Mouse (Mus musculus) bone marrow, adult 2 months (tissue): Measurements from ENCODE around the gene Spatc1l. TPM values are rescaled to one million over a fixed set of nuclear protein-coding genes. Genes with fewer than 3 reads are reported as not detected.

Experiments used
- H3K27ac ChIP-seq: fragments of 200-500 bp; 2 replicates; pipeline ENCODE4 v1.5.1; 2012; ENCODE audit warnings: low read depth, mild to moderate bottlenecking, control low read depth, inconsistent platforms, low read length; ENCODE audit not compliant: control insufficient read depth, poor library complexity, insufficient read depth
- H3K4me1 ChIP-seq: fragments of 200-500 bp; 2 replicates; pipeline ENCODE4 v1.6.1; 2011; ENCODE audit warnings: low read length; ENCODE audit not compliant: control insufficient read depth, insufficient read depth
- H3K4me3 ChIP-seq: fragments of 200-500 bp; replicated peaks from 2 replicates; pipeline ENCODE3; 2011; ENCODE audit warnings: mild to moderate bottlenecking, low read depth, low read length, control low read depth; ENCODE audit not compliant: control insufficient read depth
- CTCF ChIP-seq: fragments of 200-500 bp; IDR thresholded peaks from 2 replicates; pipeline ENCODE4 v1.5.1; 2011; ENCODE audit warnings: low read length, control low read depth; ENCODE audit not compliant: control insufficient read depth, insufficient read depth
- POLR2A ChIP-seq: fragments of 200-500 bp; IDR thresholded peaks from 2 replicates; pipeline ENCODE4 v1.6.1; 2011; ENCODE audit warnings: low read depth, mild to moderate bottlenecking, control low read depth, low read length, borderline replicate concordance; ENCODE audit not compliant: control insufficient read depth
- WGBS: fragments of 180-500 bp; shearing (Covaris S2); methylation state at CpG from one replicate; pipeline ENCODE4 v1.1.7; 2018; 5-methylcytosine and 5-hydroxymethylcytosine counted together
- polyA plus RNA-seq: library from polyadenylated mRNA; stranded (reverse); fragments of >200 nt; gene quantifications from 2 replicates; pipeline ENCODE4 v1.2.4, GENCODE M21; 2011; ENCODE audit warnings: low replicate concordance; ENCODE audit not compliant: missing spikeins, insufficient read depth, insufficient read length

The Spatc1l gene
- polyA plus RNA-seq, 1 experiment = not detected

GRCm38 (mm10) chr10:76575374-76575773 lies 13.3 kb downstream of the Spatc1l start, which contains the start of gene Ftcd:
TSS of gene Ftcd (plus strand) at chr10:76575648.
- WGBS = 89% methylated on average over 3 of the region's 3 CpGs
- Histone ChIP-seq H3K4me3 (no peak within 1 kb of the TSS), H3K27ac (no peak within 1 kb of the TSS), H3K4me1 (no peaks in the 10 kb centered on the region)
- no peak for TF ChIP-seq CTCF
- TF ChIP-seq POLR2A = no peak

- TF ChIP-seq POLR2A (no peak), CTCF (no peak)
- H3K4me1 ChIP-seq = no peaks in the 10 kb centered on the region
- H3K4me3 ChIP-seq = no peak overlapping the region
- 77% methylated on average over 7 of the region's 7 CpGs for WGBS
- no peak overlapping the region for H3K27ac ChIP-seq
These were observed 14.8 kb downstream of the Spatc1l start for GRCm38 (mm10) chr10:76576920-76577319.

DNA sequence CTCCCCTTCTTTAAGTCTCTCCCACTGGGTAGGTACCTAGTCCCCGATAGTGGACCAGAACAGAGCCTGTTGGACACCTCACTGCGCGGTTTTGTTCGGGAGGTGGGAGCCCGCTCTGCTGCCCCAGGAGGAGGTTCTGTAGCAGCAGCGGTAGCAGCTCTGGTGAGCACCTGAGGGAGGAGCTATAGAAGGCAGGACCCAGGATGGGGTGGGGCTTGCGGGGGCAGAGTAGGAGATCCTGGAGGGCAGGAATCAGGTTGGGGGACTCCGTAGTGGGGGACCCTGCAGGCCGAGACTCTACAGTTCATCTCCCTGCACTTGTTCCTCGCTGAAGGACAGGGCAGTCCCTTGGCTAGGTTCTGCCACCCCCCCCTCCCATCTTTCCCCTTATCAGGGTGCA lies 22.1 kb downstream of the Spatc1l start:
- Histone ChIP-seq H3K4me3 (no peak overlapping the region), H3K27ac (no peak overlapping the region), H3K4me1 (no peaks in the 10 kb centered on the region)
- WGBS = 17% methylated on average over 10 of the region's 10 CpGs
- TF ChIP-seq CTCF = no peak
- TF ChIP-seq POLR2A = no peak

DNA sequence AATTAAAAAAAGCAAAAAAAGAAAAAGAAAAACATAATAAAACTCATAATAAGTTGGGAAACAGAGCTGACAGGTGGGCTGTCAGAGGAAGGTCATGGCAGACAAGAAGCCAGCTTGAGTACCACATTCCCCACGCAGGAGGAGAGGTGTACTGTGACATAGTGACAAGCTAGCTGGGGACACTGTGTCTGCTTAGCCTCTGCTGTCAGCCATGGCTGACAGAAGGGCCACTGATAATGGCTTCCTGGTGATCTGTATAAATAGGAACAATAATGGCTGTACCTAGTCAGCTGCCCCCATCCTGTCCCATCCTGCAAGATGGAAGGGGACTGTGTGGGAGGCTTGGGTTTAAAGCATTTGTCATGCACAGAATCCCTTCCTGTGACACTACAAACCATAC lies 24.1 kb downstream of the Spatc1l start:
- Histone ChIP-seq H3K4me1 (no peaks in the 10 kb centered on the region), H3K4me3 (no peak overlapping the region), H3K27ac (no peak overlapping the region)
- no peak for TF ChIP-seq POLR2A
- TF ChIP-seq CTCF = no peak
- WGBS = 55% methylated on average over 1 of the region's 1 CpGs

GRCm38 (mm10) chr10:76590197-76590596 lies 28.1 kb downstream of the Spatc1l start:
- Histone ChIP-seq H3K4me3 (no peak overlapping the region), H3K27ac (no peak overlapping the region), H3K4me1 (no peaks in the 10 kb centered on the region)
- 86% methylated on average over 11 of the region's 11 CpGs for WGBS
- TF ChIP-seq CTCF (no peak), POLR2A (no peak)

DNA sequence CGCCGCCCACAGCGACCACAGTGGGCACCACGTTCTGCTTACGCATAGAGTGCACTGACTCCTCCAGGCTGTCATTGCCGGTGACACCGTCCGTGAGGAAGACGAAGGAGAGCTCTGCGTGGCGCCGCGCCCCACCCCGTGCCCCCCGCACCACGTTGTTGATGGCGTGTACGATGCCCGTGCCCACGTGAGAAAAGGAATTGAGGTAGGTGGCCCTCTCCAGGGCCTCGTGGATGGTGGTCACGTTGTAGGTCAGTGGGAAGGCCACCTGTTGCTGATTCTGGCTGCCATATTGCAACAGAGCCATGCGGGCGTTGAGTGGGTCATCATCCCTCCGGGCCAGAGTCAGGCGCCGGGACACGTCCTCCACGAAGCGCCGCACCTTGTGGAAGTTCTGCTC lies 34.3 kb downstream of the Spatc1l start:
- no peak overlapping the region for H3K27ac ChIP-seq
- TF ChIP-seq CTCF = no peak
- TF ChIP-seq POLR2A = no peak
- H3K4me1 ChIP-seq = no peaks in the 10 kb centered on the region
- H3K4me3 ChIP-seq = no peak overlapping the region
- 87% methylated on average over 31 of the region's 31 CpGs for WGBS

DNA sequence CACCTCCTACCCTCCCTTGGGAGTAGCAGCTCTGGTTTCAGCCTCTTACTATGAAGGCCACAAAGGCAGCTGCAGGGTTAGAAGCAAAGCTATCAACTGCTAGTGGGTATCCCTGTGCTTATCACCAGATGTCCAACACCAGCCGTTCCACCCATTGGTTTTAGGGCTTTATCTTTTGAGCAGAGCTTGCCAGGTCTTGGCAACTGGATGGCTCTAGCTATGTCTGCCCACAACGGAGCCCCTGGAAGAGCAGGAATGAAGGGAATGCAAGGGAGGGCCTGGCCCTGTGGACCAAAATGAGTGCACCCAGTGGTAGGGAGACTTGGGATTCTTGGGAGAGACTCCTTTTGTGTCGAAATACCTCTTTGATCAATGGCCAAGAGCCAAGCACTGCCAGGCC lies 40.6 kb downstream of the Spatc1l start:
- TF ChIP-seq POLR2A = no peak
- TF ChIP-seq CTCF = no peak
- H3K4me3 ChIP-seq = no peak overlapping the region
- 67% methylated on average over 3 of the region's 3 CpGs for WGBS
- no peaks in the 10 kb centered on the region for H3K4me1 ChIP-seq
- H3K27ac ChIP-seq = no peak overlapping the region

GRCm38 (mm10) chr10:76612473-76612872 lies 50.4 kb downstream of the Spatc1l start:
- no peak overlapping the region for H3K27ac ChIP-seq
- no peaks in the 10 kb centered on the region for H3K4me1 ChIP-seq
- H3K4me3 ChIP-seq = no peak overlapping the region
- WGBS = 76% methylated on average over 7 of the region's 7 CpGs
- TF ChIP-seq POLR2A (no peak), CTCF (no peak)

Other genes with a start within 250 kb of the Spatc1l start
- gene Dip2a, start 217.0 kb upstream of the Spatc1l start, polyA plus RNA-seq = 1.9 and 2.0 TPM in 2 replicates
- 35.4 TPM in 1 of 2 replicates, not detected in the other for gene AC141477.1, start 121.8 kb upstream of the Spatc1l start, polyA plus RNA-seq
- 19.9 and 24.8 TPM in 2 replicates for gene Pcnt, start 119.5 kb upstream of the Spatc1l start, polyA plus RNA-seq
- gene 2610028H24Rik, start 113.2 kb upstream of the Spatc1l start, polyA plus RNA-seq = not detected in 2 replicates
- 17.1 and 34.0 TPM in 2 replicates for gene Mcm3ap, start 93.3 kb upstream of the Spatc1l start, polyA plus RNA-seq
- gene Ybey, start 93.2 kb upstream of the Spatc1l start, polyA plus RNA-seq = 1.5 and 4.2 TPM in 2 replicates
- 1.4 and 4.6 TPM in 2 replicates for gene Lss, start 30.7 kb upstream of the Spatc1l start, polyA plus RNA-seq
- 1.1 and 1.4 TPM in 2 replicates for gene Ftcd, start 13.4 kb downstream of the Spatc1l start, polyA plus RNA-seq
- 4.7 and 6.2 TPM in 2 replicates for gene Col6a2, start 61.4 kb downstream of the Spatc1l start, polyA plus RNA-seq
- gene Col6a1, start 163.9 kb downstream of the Spatc1l start, polyA plus RNA-seq = 13.4 and 14.9 TPM in 2 replicates